Mouse (Mus musculus): Measurements from ENCODE around the gene Muc3a.

DNA sequence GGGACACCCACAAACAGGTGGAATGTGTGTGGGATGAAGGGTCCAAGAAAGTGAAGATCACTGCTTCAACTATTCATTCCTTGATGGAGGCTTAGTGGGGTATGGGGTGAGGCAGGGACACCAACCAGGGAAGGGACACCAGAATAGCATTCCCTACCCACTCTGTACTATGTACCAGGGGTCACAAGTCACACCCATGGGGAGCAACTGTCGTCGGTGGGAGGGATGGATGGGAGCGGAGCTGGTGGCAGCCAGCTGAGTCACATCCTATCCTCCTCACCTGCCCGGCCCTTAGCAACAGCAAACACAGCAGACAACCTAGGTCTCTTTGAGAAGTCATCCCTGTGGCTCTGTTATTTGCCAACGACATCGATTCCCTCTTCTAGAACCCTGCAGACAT lies 44.6 kb downstream of the Muc3a start:
- TF ChIP-seq CTCF (IDR thresholded peaks at IDR 0.05; ENCODE audit: insufficient read depth, low read depth, low read length): no peak
- TF ChIP-seq POLR2A (IDR thresholded peaks at IDR 0.05; ENCODE audit: insufficient read depth, low read depth, low read length): no peak

Data from olfactory bulb, adult 2 months (tissue).